Mouse (Mus musculus): Measurements from ENCODE around the gene Ctns. TPM values are rescaled to one million over a fixed set of nuclear protein-coding genes. Genes with fewer than 3 reads are reported as not detected.
A peak's percentile ranks its signal among the peaks of the same experiment; 100 is the strongest.

Ctns gene
- polyA plus RNA-seq, 1 experiment from 2014 or later: 33.0 TPM

DNA sequence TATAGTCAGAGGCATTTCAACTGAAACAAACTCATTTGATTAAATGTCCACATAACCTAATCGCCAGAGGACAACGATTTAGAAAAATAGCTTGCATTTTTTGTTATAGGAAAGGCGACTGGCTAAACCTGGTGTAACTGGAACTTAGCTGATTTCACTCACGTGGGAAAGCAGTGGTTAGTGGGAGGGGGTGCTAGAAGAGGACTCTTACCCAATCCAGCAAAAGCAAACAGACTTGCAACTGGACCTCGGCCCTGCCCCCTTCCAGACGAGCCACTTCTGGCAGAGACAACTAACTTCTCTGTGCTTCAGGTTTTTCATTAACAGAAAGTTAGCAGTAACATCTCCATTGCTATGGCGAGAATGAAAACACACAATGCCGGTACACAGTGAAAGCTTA lies 23.2 kb downstream of the Ctns start:
- ATAC-seq: peak; percentile 6
- CTCF ChIA-PET: interaction anchor here (1.2 to 1.6 kb wide), 3 partner anchors 12 to 106 kb away, joined by 3 read pairs; no protein-coding TSS in a partner anchor

GRCm38 (mm10) chr11:73172186-73172585 lies 26.7 kb downstream of the Ctns start:
- no peak for TF ChIP-seq CTCF (IDR thresholded peaks at IDR 0.05)
- no peak for ATAC-seq
- H3K27me3 ChIP-seq: no peaks in the 10 kb centered on the region
- POLR2A ChIA-PET: interaction anchor here (1.0 kb wide), 1 partner anchor 13 kb away, joined by 3 read pairs; no protein-coding TSS in a partner anchor
- no peak for DNase-seq (ENCODE audit: low read depth, low spot score)
- in situ Hi-C loops (cut with MboI; ENCODE audit: low pct_unique_long_range_greater_than_20kb): no loop called here
- CTCF ChIA-PET: interaction anchor here (1.2 kb wide), 1 partner anchor 12 kb away, joined by 4 read pairs; the partner anchor contains the start of gene P2rx5

More for the DNA sequence above, 23.2 kb downstream of the Ctns start:
- no peak for TF ChIP-seq CTCF (IDR thresholded peaks at IDR 0.05)
- POLR2A ChIA-PET: interaction anchor here (1.1 kb wide), 1 partner anchor 12 kb away, joined by 3 read pairs; no protein-coding TSS in a partner anchor
- DNase-seq (ENCODE audit: low read depth, low spot score): no peak
- in situ Hi-C loops (cut with MboI; ENCODE audit: low pct_unique_long_range_greater_than_20kb): no loop called here
- H3K27me3 ChIP-seq: no peaks in the 10 kb centered on the region

DNA sequence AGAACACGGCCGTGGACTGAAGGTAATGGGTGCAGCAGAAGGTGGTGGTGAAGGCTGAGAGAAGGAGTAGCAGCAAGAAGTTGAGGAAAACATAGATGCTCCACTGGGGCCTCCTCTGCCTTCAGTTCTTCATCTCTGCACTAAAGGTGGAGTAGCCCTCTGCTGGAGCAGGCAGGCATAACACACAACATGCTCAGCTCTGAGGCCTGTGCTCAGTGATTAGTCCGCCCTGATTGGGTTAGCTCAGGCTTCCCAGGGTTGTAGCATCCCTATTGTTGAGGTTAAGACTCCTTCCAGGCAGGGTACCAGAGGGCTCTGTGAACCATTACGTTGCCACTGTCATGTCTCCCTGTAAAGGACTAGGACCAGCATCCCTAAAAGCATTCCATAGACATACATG lies 29.6 kb downstream of the Ctns start:
- ChIA-PET CTCF (interaction anchor here (1.1 kb wide), 1 partner anchor 21 kb away, joined by 3 read pairs; no protein-coding TSS in a partner anchor), POLR2A (interaction anchor here (0.6 kb wide), 1 partner anchor 31 kb away, joined by 3 read pairs; the partner anchor contains the start of gene Haspin)
- DNase-seq (ENCODE audit: low read depth, low spot score): no peak
- peak; percentile 56 for ATAC-seq
- H3K27me3 ChIP-seq: no peaks in the 10 kb centered on the region
- in situ Hi-C loops (cut with MboI; ENCODE audit: low pct_unique_long_range_greater_than_20kb): no loop called here
- TF ChIP-seq CTCF (IDR thresholded peaks at IDR 0.05): no peak

DNA sequence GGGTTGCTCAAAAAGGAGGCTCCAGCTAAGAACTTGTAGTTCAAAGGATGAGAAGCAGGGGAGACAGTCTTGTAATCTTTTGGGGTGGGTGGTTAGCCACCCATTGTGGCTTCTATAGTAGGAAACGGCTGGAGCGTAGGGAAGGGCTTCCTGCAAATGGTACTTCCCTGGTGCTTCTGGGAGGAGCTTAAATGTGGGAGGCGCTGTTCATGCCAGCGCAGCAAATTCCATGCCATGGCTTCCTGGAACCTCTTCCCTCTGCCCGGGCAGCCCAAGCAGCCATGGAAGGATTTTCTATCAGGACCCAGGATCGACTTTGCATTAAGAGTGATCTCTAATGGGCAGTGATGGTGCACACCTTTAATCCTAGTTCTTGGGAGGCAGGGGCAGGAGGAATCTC lies 30.3 kb downstream of the Ctns start:
- ChIA-PET CTCF (interaction anchor here (1.1 kb wide), 1 partner anchor 22 kb away, joined by 3 read pairs; no protein-coding TSS in a partner anchor), POLR2A (interaction anchor here (0.6 kb wide), 1 partner anchor 31 kb away, joined by 3 read pairs; the partner anchor contains the start of gene Haspin)
- no peak for TF ChIP-seq CTCF (IDR thresholded peaks at IDR 0.05)
- in situ Hi-C loops (cut with MboI; ENCODE audit: low pct_unique_long_range_greater_than_20kb): no loop called here
- no peak for DNase-seq (ENCODE audit: low read depth, low spot score)
- ATAC-seq: no peak
- H3K27me3 ChIP-seq: no peaks in the 10 kb centered on the region

- ATAC-seq: no peak
- in situ Hi-C loops (cut with MboI; ENCODE audit: low pct_unique_long_range_greater_than_20kb): no loop called here
Observed at GRCm38 (mm10) chr11:73168071-73168470, 30.8 kb downstream of the Ctns start.

DNA sequence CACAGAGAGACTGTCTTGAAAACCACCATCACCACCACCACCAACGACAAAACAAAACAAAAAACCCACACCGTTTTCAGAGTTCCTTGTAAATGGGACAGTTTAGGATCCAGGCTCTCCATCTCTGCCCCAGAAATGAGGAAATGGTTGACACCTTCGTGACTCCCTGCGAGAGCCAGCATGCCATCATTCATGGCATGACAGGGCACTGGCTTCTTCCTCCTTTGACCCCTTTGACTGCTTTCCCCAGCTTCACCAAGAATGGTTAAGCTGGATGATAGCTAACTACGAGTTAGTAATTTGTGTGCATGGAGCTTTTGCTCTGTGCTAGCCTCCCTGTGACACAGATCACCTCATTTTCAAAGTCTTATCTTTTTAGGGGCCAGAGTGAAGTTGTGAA lies 36.6 kb downstream of the Ctns start:
- no peak for ATAC-seq
- DNase-seq (ENCODE audit: low read depth, low spot score): no peak
- no peak for TF ChIP-seq CTCF (IDR thresholded peaks at IDR 0.05)
- POLR2A ChIA-PET: no interaction called here
- CTCF ChIA-PET: interaction anchor here (1.5 kb wide), 1 partner anchor 16 kb away, joined by 3 read pairs; no protein-coding TSS in a partner anchor
- in situ Hi-C loops (cut with MboI; ENCODE audit: low pct_unique_long_range_greater_than_20kb): no loop called here
- no peaks in the 10 kb centered on the region for H3K27me3 ChIP-seq

More at GRCm38 (mm10) chr11:73168071-73168470, 30.8 kb downstream of the Ctns start:
- POLR2A ChIA-PET: no interaction called here
- TF ChIP-seq CTCF (IDR thresholded peaks at IDR 0.05): no peak
- DNase-seq (ENCODE audit: low read depth, low spot score): no peak
- H3K27me3 ChIP-seq: no peaks in the 10 kb centered on the region
- CTCF ChIA-PET: interaction anchor here (0.9 kb wide), 1 partner anchor 10 kb away, joined by 3 read pairs; no protein-coding TSS in a partner anchor

GRCm38 (mm10) chr11:73161616-73162015 lies 37.2 kb downstream of the Ctns start:
- H3K27me3 ChIP-seq: no peaks in the 10 kb centered on the region
- ChIA-PET CTCF (interaction anchor here (1.1 to 2.4 kb wide), 6 partner anchors 10 to 156 kb away, joined by 3 to 15 read pairs (median 3); partner anchors contain the start of gene Haspin), POLR2A (no interaction called here)
- no peak for ATAC-seq
- no peak for TF ChIP-seq CTCF (IDR thresholded peaks at IDR 0.05)
- DNase-seq (ENCODE audit: low read depth, low spot score): no peak
- in situ Hi-C loops (cut with MboI; ENCODE audit: low pct_unique_long_range_greater_than_20kb): no loop called here

- CTCF ChIA-PET: interaction anchor here (0.6 to 2.4 kb wide), 13 partner anchors 10 to 155 kb away, joined by 3 to 15 read pairs (median 3); partner anchors contain the start of gene Haspin
- in situ Hi-C loops (cut with MboI; ENCODE audit: low pct_unique_long_range_greater_than_20kb): no loop called here
- DNase-seq (ENCODE audit: low read depth, low spot score) (peak; percentile 69), ATAC-seq (peak; percentile 96)
- POLR2A ChIA-PET: interaction anchor here (0.7 to 1.1 kb wide), 2 partner anchors 16 to 17 kb away, joined by 3 to 5 read pairs; partner anchors contain the start of genes Emc6 and Tax1bp3
- TF ChIP-seq CTCF (IDR thresholded peaks at IDR 0.05): peak; percentile 83
- H3K27me3 ChIP-seq: no peaks in the 10 kb centered on the region
Observed at GRCm38 (mm10) chr11:73160811-73161200, 38.0 kb downstream of the Ctns start.

GRCm38 (mm10) chr11:73159957-73160810 lies 38.7 kb downstream of the Ctns start, which contains the start of gene P2rx5:
Gene P2rx5 (plus strand): TSS chr11:73160421.
- DNase-seq (ENCODE audit: low read depth, low spot score) (no peak), ATAC-seq (peak; percentile 65)
- ChIA-PET CTCF (interaction anchor here (0.6 to 2.4 kb wide), 13 partner anchors 9 to 155 kb away, joined by 3 to 15 read pairs (median 3); partner anchors contain the start of gene Haspin), POLR2A (interaction anchor here (0.7 to 1.1 kb wide), 2 partner anchors 16 to 18 kb away, joined by 3 to 5 read pairs; partner anchors contain the start of genes Emc6 and Tax1bp3)
- TF ChIP-seq CTCF (IDR thresholded peaks at IDR 0.05): no peak
- in situ Hi-C loops (cut with MboI; ENCODE audit: low pct_unique_long_range_greater_than_20kb): no loop called here
- H3K27me3 ChIP-seq: no peaks in the 10 kb centered on the region

GRCm38 (mm10) chr11:73155071-73155470 lies 43.8 kb downstream of the Ctns start:
- CTCF ChIA-PET: no interaction called here
- no peak for ATAC-seq
- no peak for DNase-seq (ENCODE audit: low read depth, low spot score)
- H3K27me3 ChIP-seq: no peaks in the 10 kb centered on the region
- no peak for TF ChIP-seq CTCF (IDR thresholded peaks at IDR 0.05)
- POLR2A ChIA-PET: no interaction called here
- in situ Hi-C loops (cut with MboI; ENCODE audit: low pct_unique_long_range_greater_than_20kb): no loop called here

All from Patski (cell line).